In genomic region chr19:58060199-58060853, GRCm38 (mm10) we compare ENCODE assay signal across 8 mouse cellular contexts.
DNase-seq lines count a peak whose midpoint lies in the region; ATAC-seq lines count a peak whose summit lies in the region.

No protein-coding gene starts in this region.

- 27% methylated on average over 12 of the region's 12 CpGs for WGBS in lung, embryonic 16.5 days
- WGBS in limb, embryonic 13.5 days = 23% methylated on average over 12 of the region's 12 CpGs

- no peak overlapping the region for H3K27ac ChIP-seq in lung, embryonic 16.5 days (ENCODE audit: low read length)
- no peak overlapping the region; the same call in 1 of the 2 replicates for H3K27ac ChIP-seq in limb, embryonic 13.5 days

- no peaks in the 10 kb centered on the region for H3K36me3 ChIP-seq in lung, embryonic 16.5 days (ENCODE audit: control insufficient read depth, insufficient read depth, low read length)
- H3K36me3 ChIP-seq in limb, embryonic 13.5 days = no peaks in the 10 kb centered on the region

- H3K27me3 ChIP-seq in lung, embryonic 16.5 days (ENCODE audit: control insufficient read depth, insufficient read depth, low read depth, low read length) = no peaks in the 10 kb centered on the region
- 0 out of 2 replicates have a peak, but pooled peaks cover 5% of the 10 kb centered on the region for H3K27me3 ChIP-seq in limb, embryonic 13.5 days

- no peaks in the 10 kb centered on the region for H3K9me3 ChIP-seq in lung, embryonic 16.5 days (ENCODE audit: control insufficient read depth, low read length)
- H3K9me3 ChIP-seq in limb, embryonic 13.5 days = no peaks in the 10 kb centered on the region

- H3K4me3 ChIP-seq in lung, embryonic 16.5 days (ENCODE audit: low read length) = no peak overlapping the region
- H3K4me3 ChIP-seq in limb, embryonic 13.5 days = no peak overlapping the region

- DNase-seq in embryo, embryonic 9.5 days (ENCODE audit: extremely low spot score) = peak; percentile 31
- no peak for DNase-seq in embryo, embryonic 10 days (ENCODE audit: low spot score)
- DNase-seq in lung, postnatal 4 days = no peak
- DNase-seq in retina, postnatal 1 day = peak; percentile 30
- no peak for DNase-seq in layer of hippocampus, adult 8-10 months (ENCODE audit: low spot score in 2 of 2)

- H3K4me2 ChIP-seq in lung, embryonic 16.5 days (ENCODE audit: low read depth, low read length) = no peak overlapping the region; the same call in 1 of the 2 replicates
- peak overlapping the region; percentile 35; the same call in 1 of the 2 replicates for H3K4me2 ChIP-seq in limb, embryonic 13.5 days (replicated peaks)

- no peak overlapping the region for H3K9ac ChIP-seq in lung, embryonic 16.5 days (ENCODE audit: low read length)
- H3K9ac ChIP-seq in limb, embryonic 13.5 days = no peak overlapping the region

- 0 out of 2 replicates have a peak, but pooled peaks have one; percentile 8 for ATAC-seq in lung, embryonic 16.5 days (ENCODE audit: low read depth)
- ATAC-seq in limb, embryonic 13.5 days (ENCODE audit: low FRiP score, low read depth) = no peak; the same call in 1 of the 2 replicates
- ATAC-seq in frontal cortex, adult (ENCODE audit: low TSS enrichment) = no peak

- peaks cover 27% of the 10 kb centered on the region for H3K4me1 ChIP-seq in lung, embryonic 16.5 days (replicated peaks; ENCODE audit: control insufficient read depth, insufficient read depth, low read length)
- H3K4me1 ChIP-seq in limb, embryonic 13.5 days = peaks cover 19% of the 10 kb centered on the region

Comparison
In these comparisons a context has a peak if more than half of its experiments do, and no peak if none do; other contexts are left out.
1. DNase-seq: peak in embryo, embryonic 9.5 days (single experiment) and retina, postnatal 1 day (single experiment); none in embryo, embryonic 10 days (single experiment), lung, postnatal 4 days (0 of 2) and layer of hippocampus, adult 8-10 months (0 of 2).